Mouse (Mus musculus) T-helper 1 cell (primary cell): Measurements from ENCODE around the gene Nkiras1.

Experiments used
- in situ Hi-C: fragments of 300-600 bp; cut with MboI, MseI; formaldehyde crosslinking; loops from one replicate; pipeline ENCODE4 v1.15.1; 2025; ENCODE audit warnings: high pct_unique_total_duplicates

Nkiras1 gene

GRCm38 (mm10) chr14:18274526-18274925 lies 3.6 kb downstream of the Nkiras1 start:
- in situ Hi-C loops = loop anchor here (5.0 kb wide), 1 partner anchor 53 kb away; no protein-coding TSS in a partner anchor

GRCm38 (mm10) chr14:18280375-18280774 lies 9.4 kb downstream of the Nkiras1 start:
- in situ Hi-C loops = no loop called here

GRCm38 (mm10) chr14:18284581-18284980 lies 13.6 kb downstream of the Nkiras1 start:
- in situ Hi-C loops = no loop called here

DNA sequence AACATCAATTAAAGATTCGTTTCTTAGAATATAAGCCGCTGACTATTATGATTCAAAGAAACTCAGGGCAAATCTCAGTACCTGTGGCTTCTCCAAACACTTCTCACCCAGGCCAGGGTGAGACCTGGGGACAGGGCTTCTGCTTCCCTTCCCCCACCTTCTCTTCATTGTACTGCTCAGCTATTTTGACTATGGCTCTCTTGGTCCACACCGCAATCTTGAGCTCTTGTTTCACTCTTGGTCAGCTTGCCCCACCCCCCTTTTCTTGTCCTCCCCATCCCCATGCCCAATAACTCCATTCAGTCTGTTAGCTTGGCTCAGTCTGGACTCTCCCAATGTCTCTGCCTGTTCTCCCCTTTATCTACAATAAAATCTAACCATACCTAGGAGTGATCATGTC lies 14.5 kb downstream of the Nkiras1 start:
- in situ Hi-C loops = no loop called here

- in situ Hi-C loops = no loop called here
These were observed 15.5 kb downstream of the Nkiras1 start for GRCm38 (mm10) chr14:18286441-18286840.

DNA sequence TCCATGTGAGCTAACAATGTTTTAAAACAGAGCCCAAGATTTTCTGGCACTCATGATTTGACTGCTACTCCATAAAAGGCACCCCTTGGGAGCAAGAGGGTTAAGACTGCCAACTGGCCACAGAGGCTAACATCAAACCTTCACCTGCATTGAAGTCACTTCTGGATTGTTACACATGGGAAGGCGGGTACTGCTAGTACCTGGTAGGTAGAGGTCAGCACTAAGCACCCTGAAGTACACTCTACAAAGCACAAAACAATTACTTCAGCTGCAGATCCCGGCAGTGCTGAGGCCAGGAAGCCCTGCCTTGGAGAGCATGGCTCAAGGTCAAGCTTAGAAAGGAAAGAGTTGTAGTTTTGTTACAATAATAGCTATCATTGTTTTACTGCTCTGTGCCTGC lies 16.5 kb downstream of the Nkiras1 start:
- in situ Hi-C loops = no loop called here

GRCm38 (mm10) chr14:18292111-18292510 lies 21.2 kb downstream of the Nkiras1 start:
- in situ Hi-C loops = no loop called here

GRCm38 (mm10) chr14:18292578-18292977 lies 21.6 kb downstream of the Nkiras1 start:
- in situ Hi-C loops = no loop called here

- in situ Hi-C loops = no loop called here
These were observed 26.5 kb downstream of the Nkiras1 start for GRCm38 (mm10) chr14:18297441-18297840.

DNA sequence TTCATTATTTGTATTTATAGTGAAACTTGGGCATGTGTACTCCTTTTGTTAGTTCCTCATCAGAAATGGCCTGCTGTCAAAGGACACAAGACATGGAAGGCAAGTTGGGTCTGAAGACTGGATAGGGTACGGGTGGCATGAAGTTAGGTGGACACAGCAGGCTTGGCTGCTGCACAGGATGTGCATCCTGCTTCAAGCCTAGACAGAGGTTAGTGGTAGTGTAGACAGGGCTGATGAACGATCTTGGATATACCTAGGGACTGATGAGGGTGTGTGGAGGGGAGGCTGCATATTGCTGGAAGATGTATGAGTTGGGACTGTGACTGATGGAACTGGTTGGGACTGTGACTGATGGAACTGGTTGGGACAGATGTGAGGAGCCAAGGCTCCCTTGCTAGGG lies 27.9 kb downstream of the Nkiras1 start:
- in situ Hi-C loops = no loop called here

DNA sequence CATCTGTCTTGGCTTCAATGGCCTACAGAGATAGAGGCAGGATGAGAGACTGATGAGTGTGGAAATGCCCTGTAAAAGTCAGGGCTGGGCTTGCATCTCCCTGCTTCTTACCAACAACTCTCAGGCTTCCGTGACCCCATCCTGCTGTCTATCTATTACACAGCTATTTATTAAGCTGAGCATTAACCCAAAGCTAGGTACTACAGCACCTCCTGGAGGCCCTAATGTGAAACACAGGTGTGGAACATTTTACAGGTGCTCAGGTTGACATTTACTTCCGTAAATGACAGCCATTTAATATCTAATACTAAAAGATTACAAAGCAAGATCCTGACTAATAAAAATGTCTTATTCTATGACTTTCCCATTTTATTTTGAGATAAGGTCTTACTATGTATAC lies 29.7 kb downstream of the Nkiras1 start:
- in situ Hi-C loops = no loop called here

DNA sequence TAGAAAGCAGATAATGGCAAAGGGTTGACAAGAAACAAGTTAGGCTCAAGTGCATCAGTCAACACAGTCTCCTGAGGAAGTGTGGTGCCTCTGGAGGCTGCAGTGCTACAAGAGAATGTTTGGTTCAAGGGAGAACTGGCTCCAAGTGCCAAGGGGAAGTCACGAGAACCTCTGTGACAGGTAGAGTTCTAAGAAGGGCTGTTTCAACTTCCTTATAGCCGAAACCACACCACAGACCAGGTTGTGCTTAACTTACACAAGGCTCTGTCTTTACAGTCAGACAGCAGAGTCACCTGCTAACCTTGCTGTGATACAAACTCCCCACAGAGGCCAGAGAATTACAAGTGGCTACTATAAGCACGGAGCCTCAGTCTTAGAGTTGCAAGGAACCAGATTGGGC lies 30.7 kb downstream of the Nkiras1 start:
- in situ Hi-C loops = no loop called here

- in situ Hi-C loops = no loop called here
These were observed 31.8 kb downstream of the Nkiras1 start for GRCm38 (mm10) chr14:18302750-18303149.

DNA sequence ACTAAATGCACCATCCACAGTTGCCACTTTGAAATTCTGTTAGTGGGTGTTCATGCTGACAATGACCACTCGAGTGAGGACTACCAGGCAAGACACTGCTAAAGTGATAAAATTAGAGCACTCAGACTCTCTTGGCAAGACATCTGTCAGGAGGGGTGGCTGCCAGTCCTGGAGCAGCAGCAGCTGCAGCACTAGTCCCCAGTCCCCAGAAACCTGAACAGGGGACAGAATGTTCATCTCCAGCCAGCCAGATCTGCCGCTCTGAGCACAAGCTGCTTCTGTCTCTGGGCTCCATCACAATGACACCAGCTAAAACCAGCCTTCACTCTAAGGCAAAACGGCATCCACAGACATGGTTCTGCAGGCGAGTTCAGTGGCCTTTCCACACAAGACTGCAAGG lies 32.3 kb downstream of the Nkiras1 start:
- in situ Hi-C loops = no loop called here

DNA sequence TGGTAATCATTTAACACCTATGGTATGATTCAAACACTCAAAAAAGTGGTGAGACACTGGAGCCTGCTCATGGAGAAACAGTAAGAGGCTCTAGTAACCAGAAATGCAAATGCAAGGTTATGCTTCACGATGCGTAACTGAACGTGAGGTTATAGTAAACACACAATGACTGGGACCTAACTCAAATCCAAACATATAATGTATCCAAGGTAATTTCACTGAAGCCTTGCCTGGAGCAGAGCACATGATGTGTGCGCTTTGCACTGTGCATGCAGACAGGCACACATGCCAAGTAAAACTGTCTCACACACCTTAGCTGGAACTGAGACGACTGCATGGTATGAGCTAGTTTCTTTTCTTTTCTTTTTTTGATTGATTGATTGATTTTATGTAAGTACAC lies 33.2 kb downstream of the Nkiras1 start:
- in situ Hi-C loops = no loop called here

- in situ Hi-C loops = no loop called here
These were observed 46.8 kb downstream of the Nkiras1 start for GRCm38 (mm10) chr14:18317457-18318411.

DNA sequence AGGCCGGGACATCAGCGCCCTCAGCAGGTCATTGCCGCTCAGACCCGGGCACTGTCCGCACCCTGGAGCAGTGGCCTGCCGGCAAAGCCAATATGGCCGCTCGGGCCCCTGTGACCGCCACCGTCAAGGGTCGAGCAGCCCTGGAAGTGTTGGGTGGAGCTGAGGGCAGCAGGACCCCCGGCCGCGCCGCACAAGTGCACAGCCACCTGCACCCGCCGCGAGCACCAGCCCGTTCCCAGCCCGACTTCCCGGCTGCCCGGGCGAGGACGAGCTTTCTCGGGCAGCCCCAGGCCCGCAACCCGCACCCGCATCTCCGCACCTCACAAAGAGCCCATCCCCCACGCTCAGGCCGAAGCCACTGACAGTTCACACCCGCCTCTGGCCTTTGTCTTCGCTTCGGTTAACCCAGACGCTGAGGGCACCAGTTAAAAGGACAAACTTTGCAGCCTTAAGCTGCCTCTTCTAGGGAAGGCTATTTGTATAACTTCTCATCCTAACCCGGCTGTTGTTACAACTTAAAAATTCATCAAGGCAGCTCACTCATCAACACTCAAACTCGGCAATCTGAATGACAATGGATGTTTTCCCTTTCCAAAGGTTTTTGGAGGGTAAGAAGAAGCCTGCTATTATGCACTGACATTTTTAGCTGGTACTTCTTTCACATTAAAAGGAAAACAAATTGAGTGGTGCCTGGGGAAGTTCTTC lies 56.2 kb downstream of the Nkiras1 start:
- in situ Hi-C loops = loop anchor here (5.0 kb wide), 1 partner anchor 55 kb away; the partner anchor contains the start of genes Nkiras1 and Rpl15

- in situ Hi-C loops = no loop called here
These were observed 60.1 kb downstream of the Nkiras1 start for GRCm38 (mm10) chr14:18330789-18331692.

GRCm38 (mm10) chr14:18331693-18332131 lies 60.8 kb downstream of the Nkiras1 start, which contains the start of gene Ube2e1:
TSS of gene Ube2e1 (minus strand) at chr14:18331859.
- in situ Hi-C loops = no loop called here
